Mouse (Mus musculus): ENCODE data around the gene Polm.

Gene Polm

GRCm38 (mm10) chr11:5803551-5803981, 34.2 kb downstream of the Polm start, which contains the start of gene Pgam2:
Pgam2 (minus strand) TSS chr11:5803733.
- DNase-seq (ENCODE audit: low spot score) = no peak

- DNase-seq (ENCODE audit: low spot score) = no peak
Measured at GRCm38 (mm10) chr11:5802457-5803217, 35.2 kb downstream of the Polm start.

- DNase-seq (ENCODE audit: low spot score) = no peak
Measured at GRCm38 (mm10) chr11:5802005-5802404, 35.8 kb downstream of the Polm start.

DNA sequence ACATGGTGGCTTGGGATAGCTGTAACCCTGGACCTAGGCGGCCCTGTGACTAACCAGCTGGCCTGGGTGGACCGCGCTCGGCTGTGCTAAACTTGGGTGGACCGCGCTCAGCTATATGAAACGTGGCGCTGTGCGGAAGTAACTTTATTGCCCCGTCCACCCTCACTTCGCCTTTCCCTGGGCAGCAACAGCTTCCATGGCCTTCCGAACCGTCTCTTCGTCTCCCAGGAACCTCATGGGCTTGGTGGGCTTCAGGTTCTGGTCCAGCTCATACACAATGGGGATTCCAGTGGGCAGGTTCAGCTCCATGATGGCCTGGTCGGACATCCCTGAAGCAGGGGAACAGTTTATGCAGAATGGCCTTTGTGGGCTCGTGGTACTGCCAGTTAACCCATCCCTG, 36.3 kb downstream of the Polm start:
- DNase-seq (ENCODE audit: low spot score) = no peak

DNA sequence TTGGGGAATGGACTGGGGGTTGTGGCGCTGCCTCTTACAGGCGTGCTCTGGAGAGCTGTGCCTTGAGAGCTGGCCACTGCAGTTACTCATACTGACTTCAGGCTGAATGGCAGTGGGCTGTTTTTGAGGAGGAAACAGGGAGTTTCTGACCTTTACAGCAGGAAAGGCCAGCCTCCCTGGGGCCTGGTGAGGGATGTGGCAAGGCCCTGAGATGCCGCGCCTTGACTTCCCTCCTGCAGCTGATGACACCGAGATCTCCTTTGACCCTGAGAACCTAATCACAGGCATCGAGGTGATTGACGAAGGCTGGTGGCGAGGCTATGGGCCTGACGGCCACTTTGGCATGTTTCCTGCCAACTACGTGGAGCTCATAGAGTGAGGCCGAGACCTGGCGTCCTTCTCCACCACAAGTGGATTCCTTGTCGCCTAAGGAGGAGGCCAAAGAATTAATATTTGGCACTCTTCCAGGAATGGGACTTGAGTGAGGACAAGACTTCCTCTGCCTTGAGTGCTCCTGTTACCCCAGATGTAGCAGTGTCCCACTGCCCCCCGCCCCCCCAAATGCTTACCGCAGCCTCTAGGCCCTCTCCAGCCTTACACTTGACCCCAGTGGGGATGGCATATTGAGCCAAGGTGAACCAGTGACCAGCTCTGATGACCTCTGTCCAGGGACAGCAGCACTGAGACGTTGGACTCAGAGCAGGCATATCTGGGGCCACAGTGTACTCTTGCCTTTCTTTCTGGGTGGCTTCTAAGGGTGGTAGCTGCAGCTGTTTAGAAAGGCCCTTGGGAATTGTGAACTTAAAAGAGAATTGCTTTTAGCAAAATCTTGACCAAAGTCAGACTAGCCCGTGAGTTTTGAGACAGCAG, 38.0 kb downstream of the Polm start:
- DNase-seq (ENCODE audit: low spot score) = no peak

DNA sequence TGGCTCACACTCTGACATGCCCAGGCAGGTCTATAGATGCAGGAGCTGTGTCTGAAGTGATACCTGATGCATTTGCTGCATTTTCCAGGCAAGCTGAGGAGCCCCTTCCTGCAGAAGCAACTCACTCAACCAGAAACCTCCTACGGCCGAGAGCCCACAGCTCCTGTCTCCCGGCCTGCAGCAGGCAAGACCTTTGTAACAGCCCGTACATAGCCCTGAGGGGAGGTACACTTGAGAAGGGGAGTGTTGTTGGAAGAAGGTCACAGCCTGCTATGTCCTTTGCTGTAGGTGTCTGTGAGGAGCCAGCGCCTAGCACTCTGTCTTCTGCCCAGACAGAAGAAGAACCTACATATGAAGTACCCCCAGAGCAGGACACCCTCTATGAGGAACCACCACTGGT, 39.9 kb downstream of the Polm start:
- no peak for DNase-seq (ENCODE audit: low spot score)

GRCm38 (mm10) chr11:5797371-5797770, 40.4 kb downstream of the Polm start:
- DNase-seq (ENCODE audit: low spot score) = no peak

- no peak for DNase-seq (ENCODE audit: low spot score)
Measured at GRCm38 (mm10) chr11:5796939-5797338, 40.9 kb downstream of the Polm start.

GRCm38 (mm10) chr11:5795706-5796105, 42.1 kb downstream of the Polm start:
- DNase-seq (ENCODE audit: low spot score) = no peak

GRCm38 (mm10) chr11:5795290-5795689, 42.5 kb downstream of the Polm start:
- no peak for DNase-seq (ENCODE audit: low spot score)

- no peak for DNase-seq (ENCODE audit: low spot score)
Measured at GRCm38 (mm10) chr11:5790431-5790830, 47.4 kb downstream of the Polm start.

GRCm38 (mm10) chr11:5789754-5790333, 48.0 kb downstream of the Polm start:
- DNase-seq (ENCODE audit: low spot score) = no peak

- DNase-seq (ENCODE audit: low spot score) = no peak
Measured at GRCm38 (mm10) chr11:5789071-5789753, 48.6 kb downstream of the Polm start.

DNA sequence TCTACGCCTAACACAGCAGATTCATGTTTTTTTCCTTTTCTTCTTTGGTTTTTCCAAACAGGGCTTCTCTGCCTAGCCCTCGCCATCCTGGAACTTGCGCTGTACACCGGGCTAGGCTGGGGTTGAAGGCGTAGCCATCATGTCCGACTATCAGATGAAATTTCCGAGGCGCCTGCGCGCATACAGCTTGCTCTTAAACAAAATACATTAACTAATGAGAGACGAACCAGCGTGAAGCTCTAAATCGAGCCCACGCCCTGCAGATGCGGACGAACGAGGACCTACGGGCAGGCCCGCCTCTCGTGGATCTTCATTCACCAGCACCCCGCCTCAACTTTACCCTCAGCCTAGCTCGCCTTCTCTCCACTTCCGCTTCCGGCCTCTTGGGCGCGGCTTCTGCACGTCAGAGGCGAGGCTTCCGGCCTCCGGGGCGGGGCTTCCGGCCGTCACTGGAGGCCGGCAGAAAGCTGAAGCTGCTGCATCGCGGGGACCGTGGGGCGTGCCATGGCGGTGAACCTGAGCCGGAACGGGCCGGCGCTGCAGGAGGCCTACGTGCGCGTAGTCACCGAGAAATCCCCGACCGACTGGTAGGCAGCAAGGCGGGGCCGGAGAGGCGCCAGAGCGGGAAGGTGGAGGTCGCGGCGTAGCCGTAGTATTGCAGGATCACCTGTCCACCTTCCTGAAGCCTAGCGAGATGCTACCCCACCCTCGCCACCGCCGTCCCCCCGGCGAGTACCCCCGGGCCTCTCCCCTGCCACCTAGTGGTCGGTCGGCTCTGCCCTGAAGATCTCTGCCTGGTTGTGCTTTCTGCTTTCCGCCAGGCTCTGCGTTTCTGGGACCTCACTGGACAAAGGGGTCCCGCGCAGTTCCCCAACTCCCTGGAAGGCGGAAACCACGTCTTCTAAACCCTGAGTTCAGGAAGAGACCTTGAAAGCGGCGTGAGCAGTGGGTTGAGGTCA, 49.5 kb downstream of the Polm start, which contains the start of gene Dbnl:
Dbnl (plus strand) TSS at position 433 of the 959 bp plus-strand sequence.
- DNase-seq (ENCODE audit: low spot score) = peak; percentile 91

GRCm38 (mm10) chr11:5787671-5788055, 50.2 kb downstream of the Polm start:
- DNase-seq (ENCODE audit: low spot score) = no peak

DNA sequence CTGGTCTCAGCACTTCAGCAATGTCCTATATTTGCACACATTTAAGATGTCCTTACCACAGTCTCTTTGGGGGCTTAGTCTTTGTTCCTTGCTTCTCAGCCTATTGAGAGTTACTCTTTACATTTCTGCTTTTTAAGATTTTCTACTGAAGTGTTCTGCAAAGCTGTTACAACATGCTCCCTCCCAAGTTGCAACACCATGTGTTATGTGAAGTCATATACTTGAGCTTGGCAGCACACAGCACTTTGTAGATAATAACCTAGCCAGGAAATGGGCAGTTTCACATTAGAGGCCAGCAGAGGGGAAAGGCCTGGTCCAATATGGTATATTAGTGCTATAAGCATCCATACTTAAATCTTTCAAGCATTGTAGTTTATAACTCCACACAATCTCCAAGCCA, 52.1 kb downstream of the Polm start:
- no peak for DNase-seq (ENCODE audit: low spot score)

DNA sequence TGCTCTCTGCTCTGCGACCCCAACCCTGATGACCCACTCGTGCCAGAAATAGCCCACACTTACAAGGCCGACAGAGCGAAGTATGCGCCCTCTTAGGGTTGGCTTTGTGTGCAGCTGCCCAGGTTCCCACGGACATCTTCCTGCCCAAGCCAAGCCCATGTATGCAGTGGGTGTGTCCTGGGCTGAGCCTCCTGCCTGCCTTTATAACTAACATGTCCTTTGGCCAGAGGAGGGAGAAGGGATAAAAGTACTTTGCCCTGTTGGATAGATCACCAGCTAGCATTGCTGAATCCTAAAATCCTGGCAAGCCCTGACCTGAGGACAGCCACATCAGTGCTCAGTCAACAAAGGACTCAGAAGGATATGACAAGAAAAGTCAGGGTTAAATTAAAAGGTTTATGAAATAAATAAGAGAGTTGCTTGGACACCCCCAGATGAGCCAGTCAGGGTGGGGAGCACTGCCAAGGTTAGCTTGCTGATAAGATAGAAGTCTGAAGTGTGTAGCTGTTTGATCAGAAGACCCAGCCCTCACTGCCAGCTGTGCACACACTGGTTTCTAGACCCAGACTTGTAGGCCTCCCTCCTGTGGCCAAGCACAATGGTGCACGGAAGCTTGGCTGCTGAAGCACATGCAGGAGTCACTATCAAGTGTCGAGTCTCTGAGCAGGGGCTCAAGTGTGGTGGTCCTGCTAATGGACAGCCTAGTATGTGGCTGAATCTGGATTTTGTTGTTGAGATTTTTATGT, 55.4 kb downstream of the Polm start:
- DNase-seq (ENCODE audit: low spot score) = no peak

DNA sequence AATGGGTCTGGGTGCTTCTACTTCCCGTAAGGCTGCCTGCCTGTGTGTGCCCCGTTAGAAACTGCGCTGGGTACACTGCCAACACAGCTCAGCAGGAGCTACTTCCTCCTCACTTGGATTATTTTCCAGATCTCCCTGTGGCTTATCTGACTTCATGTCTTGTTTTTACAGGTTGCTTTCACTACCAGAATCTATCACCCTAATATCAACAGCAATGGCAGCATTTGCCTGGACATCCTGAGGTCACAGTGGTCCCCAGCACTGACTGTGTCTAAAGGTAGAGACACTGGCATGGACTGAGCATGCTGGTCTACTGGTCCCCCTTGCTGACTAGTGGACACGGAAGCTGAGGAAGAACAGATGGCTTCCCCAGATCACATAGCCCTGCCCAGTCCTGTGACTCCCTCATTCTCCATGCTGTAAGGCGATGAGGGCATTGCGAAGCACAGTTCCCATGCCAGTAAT, 57.7 kb downstream of the Polm start:
- DNase-seq (ENCODE audit: low spot score) = no peak

DNA sequence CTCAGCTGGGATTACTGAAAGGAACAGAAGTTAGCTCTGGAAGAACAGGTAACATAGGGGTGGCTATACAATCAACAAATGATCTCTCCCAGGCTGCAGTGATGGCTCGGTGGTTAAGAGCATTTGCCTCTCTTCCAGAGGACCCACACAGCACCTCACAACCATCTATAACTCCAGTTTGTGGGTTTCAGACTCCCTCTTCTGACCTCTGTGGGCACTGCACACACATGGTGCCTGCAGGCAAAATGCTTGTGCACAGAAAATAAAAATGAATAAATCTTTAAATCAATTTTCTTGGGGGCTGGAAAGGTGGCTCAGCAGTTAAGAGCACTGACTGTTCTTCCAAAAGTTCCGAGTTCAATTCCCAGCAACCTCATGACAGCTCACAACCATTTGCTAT, 59.3 kb downstream of the Polm start:
- DNase-seq (ENCODE audit: low spot score) = no peak

All from ovary, adult 18-20 months (tissue).